Mouse (Mus musculus): Measurements from ENCODE around the gene Slc6a15.

Slc6a15 gene

DNA sequence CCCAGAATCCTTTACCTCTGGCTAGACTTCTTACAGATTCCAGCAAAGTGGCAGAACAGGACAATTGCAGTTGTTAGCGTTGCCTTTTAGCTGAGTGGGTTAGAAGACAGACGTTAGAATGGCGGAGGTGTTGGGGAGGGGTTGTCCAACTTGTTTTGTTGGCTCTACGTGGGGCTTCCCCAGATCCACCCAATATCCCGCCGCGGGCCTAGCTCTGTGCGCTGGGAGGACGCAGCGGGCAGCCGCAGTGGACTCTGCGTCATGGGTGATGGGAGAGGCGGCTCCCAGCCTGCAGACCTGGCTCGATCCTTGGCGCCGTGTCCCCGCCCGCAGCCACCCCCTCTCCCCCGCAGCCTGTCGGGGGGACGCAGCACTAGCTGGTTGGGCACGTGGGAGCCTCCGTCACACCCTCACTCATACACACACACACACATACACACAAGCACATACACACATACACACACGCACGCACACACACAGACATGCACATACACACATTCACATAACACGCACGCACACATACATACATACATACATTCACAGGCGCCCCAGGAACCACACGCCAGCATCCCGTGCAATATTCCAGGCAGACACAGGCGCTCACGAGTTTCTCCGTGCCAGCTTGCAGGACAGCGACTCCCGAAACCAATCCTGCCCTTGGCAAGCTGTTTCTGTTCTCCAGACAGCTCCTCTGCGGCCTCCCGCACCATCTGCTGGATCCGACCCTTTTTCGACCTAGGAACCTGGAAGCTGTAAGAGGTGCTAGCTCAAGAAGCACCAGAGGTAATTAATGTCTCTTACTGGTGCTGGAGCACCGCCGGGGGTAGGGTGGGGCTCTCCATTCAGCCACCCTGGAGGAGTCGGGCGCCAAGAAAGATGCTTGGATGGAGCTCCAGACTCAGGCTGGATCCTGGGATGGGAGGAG is at the start of gene Slc6a15:
TSS of gene Slc6a15 (plus strand) at position 413 of the 925 bp plus-strand sequence.
- DNase-seq = peak; percentile 45

DNA sequence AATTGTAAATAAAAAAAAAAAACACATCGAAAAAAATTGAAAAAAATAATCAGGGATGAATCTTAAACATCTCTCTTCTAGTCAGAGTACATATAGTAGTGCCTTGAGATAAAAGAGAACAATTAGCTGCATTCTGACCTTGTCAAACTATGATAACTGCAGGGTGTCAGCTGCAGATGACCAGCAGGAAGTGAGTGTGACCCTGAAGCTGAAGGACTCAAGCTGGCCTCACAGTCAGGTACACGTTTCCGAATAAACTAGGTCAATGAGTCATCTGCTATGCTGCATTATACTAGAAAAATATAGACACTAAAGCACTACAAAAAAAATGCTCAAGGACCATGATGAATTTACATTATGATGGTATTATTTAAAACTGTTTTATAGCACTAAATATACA is 45.6 kb upstream of the Slc6a15 start:
- no peak for DNase-seq

- DNase-seq = no peak
Measured at GRCm38 (mm10) chr10:103323386-103323785, 44.2 kb upstream of the Slc6a15 start.

- DNase-seq = peak; percentile 42
Measured at GRCm38 (mm10) chr10:103334306-103334705, 33.3 kb upstream of the Slc6a15 start.

GRCm38 (mm10) chr10:103339928-103340327 is 27.7 kb upstream of the Slc6a15 start:
- no peak for DNase-seq

DNA sequence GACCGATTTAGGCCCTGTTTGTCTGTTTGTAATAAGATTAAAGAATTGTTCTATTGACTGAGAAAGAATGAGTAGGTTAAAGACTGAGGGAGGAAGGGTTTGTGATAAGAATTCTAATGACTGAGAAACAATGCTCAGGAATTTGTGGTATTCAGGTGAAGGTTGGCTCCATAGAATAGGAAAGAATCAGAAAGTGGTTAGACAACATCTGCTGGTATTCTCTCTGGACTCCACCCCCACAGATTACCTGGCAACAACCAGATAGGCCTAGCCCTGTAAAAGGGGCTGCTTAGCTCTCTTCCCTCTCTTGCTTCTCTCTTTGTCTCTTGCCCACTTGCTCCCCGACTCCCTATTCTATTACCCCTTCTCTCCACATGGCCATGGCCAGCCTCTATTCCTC is 20.8 kb upstream of the Slc6a15 start:
- DNase-seq = no peak

GRCm38 (mm10) chr10:103368296-103369080 is 905 bp downstream of the Slc6a15 start:
- DNase-seq = peak; percentile 56

- peak; percentile 74 for DNase-seq
Measured at GRCm38 (mm10) chr10:103369081-103369420, 1.5 kb downstream of the Slc6a15 start.

DNA sequence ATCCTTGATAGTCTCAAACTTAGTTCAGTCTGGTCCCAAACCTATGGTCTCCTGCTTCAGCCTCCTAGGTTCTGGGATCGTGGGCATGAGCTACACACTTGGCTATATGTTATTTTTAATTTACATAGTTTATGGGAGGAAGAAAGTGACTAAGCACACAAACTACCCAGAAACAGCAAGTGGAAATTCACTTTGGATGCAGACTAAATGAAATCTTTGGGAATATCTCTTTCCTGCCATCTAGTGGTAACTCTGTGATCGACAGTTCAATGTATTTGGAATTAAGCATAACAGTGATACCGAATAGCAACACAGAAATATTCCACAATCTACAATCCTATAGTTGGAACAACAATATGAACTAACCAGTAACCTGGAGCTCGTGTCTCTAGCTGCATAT is 34.6 kb downstream of the Slc6a15 start:
- DNase-seq = no peak

GRCm38 (mm10) chr10:103427717-103428116 is 60.1 kb downstream of the Slc6a15 start:
- no peak for DNase-seq

DNA sequence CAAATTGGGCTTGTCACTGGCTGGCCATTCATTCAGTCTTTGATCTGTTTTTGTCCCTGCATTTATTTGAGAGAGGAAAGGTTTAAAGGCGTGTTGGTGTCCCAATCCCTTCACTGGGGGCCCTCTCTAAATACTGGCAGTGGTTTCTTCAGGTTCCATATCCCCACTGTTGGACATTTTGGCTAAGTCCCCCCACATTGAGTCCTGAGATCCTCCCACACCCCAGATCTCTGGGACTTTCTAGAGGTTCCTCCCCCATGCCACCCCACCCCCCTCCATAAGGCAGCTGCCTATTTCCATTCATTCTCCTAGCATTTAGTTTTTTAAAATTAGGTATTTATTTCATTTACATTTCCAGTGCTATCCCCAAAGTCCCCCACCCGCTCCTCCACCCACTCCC is 75.0 kb downstream of the Slc6a15 start:
- DNase-seq = no peak

GRCm38 (mm10) chr10:103443070-103443469 is 75.5 kb downstream of the Slc6a15 start:
- peak; percentile 5 for DNase-seq

DNA sequence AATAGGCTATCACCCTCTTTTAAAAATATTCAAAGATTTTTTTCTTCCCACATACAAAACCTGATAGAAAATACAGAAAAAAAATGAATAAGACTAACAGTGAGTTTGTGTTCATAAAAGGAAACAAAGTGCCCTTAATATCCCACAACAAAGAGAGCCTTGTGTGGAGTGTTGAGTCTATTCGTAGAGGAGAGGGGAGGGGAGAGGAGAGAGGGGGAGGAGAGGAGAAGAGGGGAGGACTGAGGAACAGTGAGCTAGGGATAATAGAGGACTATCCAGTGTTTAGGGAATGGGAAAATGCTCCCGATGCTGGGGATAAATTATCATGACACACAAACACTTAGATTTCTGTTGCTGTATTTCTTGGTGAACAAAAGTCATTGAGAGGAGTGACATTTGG is 80.8 kb downstream of the Slc6a15 start:
- DNase-seq = no peak

DNA sequence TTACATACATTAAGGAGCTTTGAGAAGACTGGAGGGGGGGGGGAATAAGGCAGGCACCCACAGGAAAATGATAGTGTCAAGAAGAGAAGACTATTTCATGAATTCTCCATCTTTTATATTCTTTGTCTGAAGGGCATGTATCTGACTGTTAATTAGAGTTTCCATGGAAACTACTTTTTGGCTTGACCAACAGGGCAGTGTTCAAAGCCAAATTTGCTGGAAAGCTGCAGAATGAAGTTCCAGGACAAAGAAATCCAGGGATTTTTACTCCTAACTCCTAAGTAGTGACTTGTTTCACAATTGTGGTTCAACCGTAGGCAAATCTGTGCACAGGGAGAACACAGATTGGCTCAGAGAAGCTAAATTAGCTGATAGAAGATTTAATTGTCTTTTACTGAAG is 90.3 kb downstream of the Slc6a15 start:
- no peak for DNase-seq

Data from kidney, adult 18-20 months (tissue).